Mouse (Mus musculus) cerebellum, adult 2 months (tissue): ENCODE results near the gene Atg7.

Source experiments
- CTCF ChIP-seq: fragments of 200-500 bp; IDR thresholded peaks from 2 replicates; pipeline ENCODE4 v1.5.1; 2011; ENCODE audit warnings: low read depth, mild to moderate bottlenecking, control low read depth, low read length, moderate library complexity, borderline replicate concordance; ENCODE audit not compliant: insufficient read depth
- POLR2A ChIP-seq: fragments of 200-500 bp; IDR thresholded peaks from 2 replicates; pipeline ENCODE4 v1.6.1; 2011; ENCODE audit warnings: low read length, control low read depth, borderline replicate concordance; ENCODE audit not compliant: insufficient read depth

GRCm38 (mm10) chr6:114886012-114886411, 243.1 kb downstream of the Atg7 start:
- TF ChIP-seq CTCF (no peak), POLR2A (no peak)
